Mouse (Mus musculus) heart, postnatal 4 days (tissue): ENCODE data around the gene Dis3. TPM values are rescaled to one million over a fixed set of nuclear protein-coding genes. Genes with fewer than 3 reads are reported as not detected.

Experiments used
- DNase-seq: peaks from one replicate; pipeline ENCODE4 v3.0.0; 2021
- total RNA-seq, 2 experiments: library from RNA; stranded (reverse); gene quantifications; 2 replicates each; pipeline ENCODE4 v1.2.3; 2021

Dis3 gene
- total RNA-seq = 10 to 100 TPM; 25.9 to 27.4 TPM

GRCm38 (mm10) chr14:99099267-99099966 is at the start of gene Dis3, which contains the start of gene Pibf1:
Dis3 (minus strand) TSS chr14:99099770.
Pibf1 (plus strand) TSS chr14:99099424.
- DNase-seq = peak; percentile 99

GRCm38 (mm10) chr14:99146841-99147240 is 47.3 kb upstream of the Dis3 start:
- no peak for DNase-seq

GRCm38 (mm10) chr14:99141786-99142633 is 42.4 kb upstream of the Dis3 start:
- peak; percentile 86 for DNase-seq

- DNase-seq = no peak
Measured at GRCm38 (mm10) chr14:99140036-99140435, 40.5 kb upstream of the Dis3 start.

- DNase-seq = no peak
Measured at GRCm38 (mm10) chr14:99136297-99136696, 36.7 kb upstream of the Dis3 start.

GRCm38 (mm10) chr14:99135761-99136160 is 36.2 kb upstream of the Dis3 start:
- no peak for DNase-seq

GRCm38 (mm10) chr14:99134048-99134447 is 34.5 kb upstream of the Dis3 start:
- no peak for DNase-seq

- DNase-seq = no peak
Measured at GRCm38 (mm10) chr14:99129050-99129449, 29.5 kb upstream of the Dis3 start.

GRCm38 (mm10) chr14:99127509-99127908 is 27.9 kb upstream of the Dis3 start:
- no peak for DNase-seq

GRCm38 (mm10) chr14:99126713-99127112 is 27.1 kb upstream of the Dis3 start:
- DNase-seq = no peak

- DNase-seq = no peak
Measured at GRCm38 (mm10) chr14:99124076-99124475, 24.5 kb upstream of the Dis3 start.

- no peak for DNase-seq
Measured at GRCm38 (mm10) chr14:99121584-99122339, 22.2 kb upstream of the Dis3 start.

GRCm38 (mm10) chr14:99117576-99117975 is 18.0 kb upstream of the Dis3 start:
- DNase-seq = no peak

GRCm38 (mm10) chr14:99108762-99109161 is 9.2 kb upstream of the Dis3 start:
- no peak for DNase-seq

- DNase-seq = no peak
Measured at GRCm38 (mm10) chr14:99107631-99108187, 8.1 kb upstream of the Dis3 start.

GRCm38 (mm10) chr14:99106671-99107070 is 7.1 kb upstream of the Dis3 start:
- no peak for DNase-seq

- no peak for DNase-seq
Measured at GRCm38 (mm10) chr14:99104542-99105123, 5.1 kb upstream of the Dis3 start.

GRCm38 (mm10) chr14:99103050-99103449 is 3.5 kb upstream of the Dis3 start:
- DNase-seq = no peak

GRCm38 (mm10) chr14:99099967-99100587 is 507 bp upstream of the Dis3 start:
- no peak for DNase-seq

GRCm38 (mm10) chr14:99088947-99089346 is 10.6 kb downstream of the Dis3 start:
- no peak for DNase-seq

- no peak for DNase-seq
Measured at GRCm38 (mm10) chr14:99071146-99071545, 28.4 kb downstream of the Dis3 start.

GRCm38 (mm10) chr14:99063091-99063490 is 36.5 kb downstream of the Dis3 start:
- DNase-seq = no peak
